27 mouse cellular contexts compared by ENCODE assay signal in genomic region chr16:34047543-34047942, GRCm38 (mm10).
DNase-seq lines count a peak whose midpoint lies in the region; ATAC-seq and TF ChIP-seq lines count a peak whose summit lies in the region.
"Had no signal": no experiment of that assay in that cellular context is flagged by ENCODE, and none has a peak within 500 bp of the region (broad histone marks: within the 10 kb centered on the region; RNA-seq: fewer than 3 reads in every experiment).

No protein-coding gene starts in this region.

- WGBS in intestine, embryonic 15.5 days = 39% methylated on average over 7 of the region's 7 CpGs
- 34% methylated on average over 7 of the region's 7 CpGs for WGBS in liver, embryonic 13.5 days (ENCODE audit: insufficient replicate concordance)
- WGBS in small intestine, adult 2 months = 31% methylated on average over 7 of the region's 7 CpGs
- WGBS in forebrain, embryonic 14.5 days = 52% methylated on average over 7 of the region's 7 CpGs

- no peaks in the 10 kb centered on the region for H3K9me3 ChIP-seq in intestine, embryonic 15.5 days
- no peaks in the 10 kb centered on the region for H3K9me3 ChIP-seq in liver, embryonic 13.5 days (replicated peaks)
- no peaks in the 10 kb centered on the region for H3K9me3 ChIP-seq in forebrain, embryonic 14.5 days (replicated peaks; ENCODE audit: control insufficient read depth, low read length)
- H3K9me3 ChIP-seq: embryonic facial prominence, embryonic 13.5 days; forebrain, embryonic 10.5 days; heart, embryonic 10.5 days; hindbrain, embryonic 12.5 days; neural tube, embryonic 15.5 days had no signal

- TF ChIP-seq CTCF in layer of hippocampus, adult 2 months (conservative IDR thresholded peaks at IDR 0.05) = no peak
- no peak for TF ChIP-seq CTCF in small intestine, adult 2 months (IDR thresholded peaks at IDR 0.05; ENCODE audit: extremely low read depth, insufficient read length, insufficient replicate concordance, low read depth, low read length)

- H3K4me1 ChIP-seq in intestine, embryonic 15.5 days (replicated peaks) = peaks cover 6% of the 10 kb centered on the region
- peaks cover 78% of the 10 kb centered on the region for H3K4me1 ChIP-seq in liver, embryonic 13.5 days (replicated peaks)
- peaks cover 27% of the 10 kb centered on the region for H3K4me1 ChIP-seq in small intestine, adult 2 months (ENCODE audit: control insufficient read depth, insufficient read depth, insufficient read length, low read length)
- no peaks in the 10 kb centered on the region for H3K4me1 ChIP-seq in forebrain, embryonic 14.5 days (ENCODE audit: control insufficient read depth, insufficient read depth, low read length)
- H3K4me1 ChIP-seq: embryonic facial prominence, embryonic 13.5 days; hindbrain, embryonic 12.5 days; neural tube, embryonic 15.5 days had no signal

- peak; percentile 81 for ATAC-seq in intestine, embryonic 15.5 days
- ATAC-seq in liver, embryonic 13.5 days (ENCODE audit: low read depth) = peak; percentile 21; the same call in 1 of the 2 replicates
- no peak for ATAC-seq in forebrain, embryonic 14.5 days
- ATAC-seq: forebrain, embryonic 16.5 days; hindbrain, postnatal 0 days had no signal

- no peaks in the 10 kb centered on the region for H3K36me3 ChIP-seq in intestine, embryonic 15.5 days
- H3K36me3 ChIP-seq in liver, embryonic 13.5 days = no peaks in the 10 kb centered on the region
- peaks cover 21% of the 10 kb centered on the region for H3K36me3 ChIP-seq in small intestine, adult 2 months (ENCODE audit: control insufficient read depth, insufficient read depth, low read length)
- H3K36me3 ChIP-seq in forebrain, embryonic 14.5 days (ENCODE audit: control insufficient read depth, insufficient read depth, low read length) = peaks cover 25% of the 10 kb centered on the region

- no peak for TF ChIP-seq POLR2A in small intestine, adult 2 months (IDR thresholded peaks at IDR 0.05; ENCODE audit: low read depth, low read length)

- no peak overlapping the region for H3K4me3 ChIP-seq in layer of hippocampus, adult 2 months
- H3K4me3 ChIP-seq in intestine, embryonic 15.5 days (replicated peaks) = no peak overlapping the region
- H3K4me3 ChIP-seq in liver, embryonic 13.5 days (replicated peaks) = no peak overlapping the region
- H3K4me3 ChIP-seq in small intestine, adult 2 months (ENCODE audit: low read depth, low read length) = no peak overlapping the region
- H3K4me3 ChIP-seq in forebrain, embryonic 14.5 days (ENCODE audit: low read depth, low read length) = no peak overlapping the region
- H3K4me3 ChIP-seq: embryonic facial prominence, embryonic 13.5 days; forebrain, embryonic 10.5 days; heart, embryonic 10.5 days; hindbrain, embryonic 12.5 days; neural tube, embryonic 15.5 days had no signal

- H3K4me2 ChIP-seq in intestine, embryonic 15.5 days (replicated peaks) = no peak overlapping the region
- no peak overlapping the region for H3K4me2 ChIP-seq in liver, embryonic 13.5 days
- H3K4me2 ChIP-seq in forebrain, embryonic 14.5 days (ENCODE audit: low read length) = no peak overlapping the region
- H3K4me2 ChIP-seq: embryonic facial prominence, embryonic 13.5 days; hindbrain, embryonic 12.5 days; neural tube, embryonic 15.5 days had no signal

- H3K9ac ChIP-seq in intestine, embryonic 15.5 days = no peak overlapping the region
- no peak overlapping the region for H3K9ac ChIP-seq in liver, embryonic 13.5 days
- H3K9ac ChIP-seq in forebrain, embryonic 14.5 days (ENCODE audit: low read length) = no peak overlapping the region
- H3K9ac ChIP-seq: embryonic facial prominence, embryonic 13.5 days; hindbrain, embryonic 12.5 days; liver, embryonic 14.5 days; neural tube, embryonic 15.5 days had no signal

- H3K27me3 ChIP-seq in intestine, embryonic 15.5 days (replicated peaks) = no peaks in the 10 kb centered on the region
- H3K27me3 ChIP-seq in liver, embryonic 13.5 days = no peaks in the 10 kb centered on the region; the same call in 1 of the 2 replicates
- no peaks in the 10 kb centered on the region for H3K27me3 ChIP-seq in small intestine, adult 2 months (ENCODE audit: control insufficient read depth, insufficient read depth, low read length)
- H3K27me3 ChIP-seq in forebrain, embryonic 14.5 days (replicated peaks; ENCODE audit: control insufficient read depth, insufficient read depth, low read length) = no peaks in the 10 kb centered on the region
- H3K27me3 ChIP-seq: embryonic facial prominence, embryonic 13.5 days; hindbrain, embryonic 12.5 days; neural tube, embryonic 15.5 days had no signal

- peak overlapping the region; percentile 21; the same call in 1 of the 2 replicates for H3K27ac ChIP-seq in layer of hippocampus, adult 2 months
- no peak overlapping the region for H3K27ac ChIP-seq in intestine, embryonic 15.5 days
- H3K27ac ChIP-seq in liver, embryonic 13.5 days = peak overlapping the region; percentile 63
- peak overlapping the region; percentile 53; the same call in 1 of the 2 replicates for H3K27ac ChIP-seq in small intestine, adult 2 months (ENCODE audit: insufficient read depth, low read depth, low read length)
- no peak overlapping the region for H3K27ac ChIP-seq in forebrain, embryonic 14.5 days (ENCODE audit: low read depth, low read length)
- H3K27ac ChIP-seq: embryonic facial prominence, embryonic 13.5 days; forebrain, embryonic 10.5 days; hindbrain, embryonic 12.5 days; hindbrain, postnatal 0 days; liver, embryonic 14.5 days; macrophage; neural tube, embryonic 15.5 days had no signal

- no peak for DNase-seq in layer of hippocampus, adult 2 months (ENCODE audit: low spot score in 2 of 2)
- no peak for DNase-seq in layer of hippocampus, adult 9-10 months (ENCODE audit: low spot score)
- no peak for DNase-seq in liver, embryonic 13.5 days
- no peak for DNase-seq in heart, adult 9 months (ENCODE audit: low spot score in 2 of 2)
- DNase-seq in forebrain, embryonic 14.5 days (ENCODE audit: low spot score) = no peak
- DNase-seq in cerebellum, adult 8-10 months = no peak
- DNase-seq: adrenal gland, postnatal 14 days; cerebellum, adult 11 months; cerebellum, postnatal 10 days; gastrocnemius, postnatal 10 days; heart, postnatal 36 days; kidney, adult 11 months; kidney, postnatal 36 days; layer of hippocampus, postnatal 36 days; midbrain, embryonic 14.5 days; thymus, postnatal 25 days had no signal

Comparison
In these comparisons a context has a peak if more than half of its experiments do, and no peak if none do; other contexts are left out.
1. H3K27ac ChIP-seq: peak in layer of hippocampus, adult 2 months (single experiment), liver, embryonic 13.5 days (single experiment) and small intestine, adult 2 months (single experiment); none in intestine, embryonic 15.5 days (single experiment) and forebrain, embryonic 14.5 days (single experiment).